Mouse (Mus musculus) heart, embryonic 10.5 days (tissue): ENCODE data around the gene Lhx6. TPM values are rescaled to one million over a fixed set of nuclear protein-coding genes. Genes with fewer than 3 reads are reported as not detected.
"Not testable (repeated sequence)": the region's sequence is repeated elsewhere in the genome, so short reads cannot be mapped to it uniquely, and the experiment has no call there.

Source experiments
- DNase-seq: peaks from one replicate; pipeline ENCODE4 v3.0.0-alpha.2; 2017; ENCODE audit warnings: low spot score
- H3K27ac ChIP-seq: fragments of 300-500 bp; sonication (generic); 2 replicates; pipeline ENCODE4 v1.5.1; 2016; ENCODE audit warnings: mild to moderate bottlenecking
- H3K27me3 ChIP-seq: fragments of 300-500 bp; sonication (generic); 2 replicates; pipeline ENCODE4 v1.6.1; 2016; ENCODE audit warnings: mild to moderate bottlenecking; ENCODE audit not compliant: poor library complexity, insufficient read depth, severe bottlenecking
- H3K36me3 ChIP-seq: fragments of 300-500 bp; sonication (generic); 2 replicates; pipeline ENCODE4 v1.6.1; 2016; ENCODE audit warnings: mild to moderate bottlenecking, moderate library complexity
- H3K4me1 ChIP-seq: fragments of 300-500 bp; sonication (generic); 2 replicates; pipeline ENCODE4 v1.6.1; 2016; ENCODE audit warnings: mild to moderate bottlenecking
- H3K4me3 ChIP-seq: fragments of 300-500 bp; sonication (generic); 2 replicates; pipeline ENCODE4 v1.5.1; 2016; ENCODE audit warnings: mild to moderate bottlenecking, moderate library complexity
- H3K9me3 ChIP-seq: fragments of 300-500 bp; sonication (generic); 2 replicates; pipeline ENCODE4 v1.6.1; 2016; ENCODE audit warnings: mild to moderate bottlenecking, moderate library complexity
- WGBS: fragments of 180-500 bp; shearing (Covaris S2); methylation state at CpG from one replicate; pipeline ENCODE4 v1.1.7; 2016; 5-methylcytosine and 5-hydroxymethylcytosine counted together
- polyA plus RNA-seq: library from polyadenylated mRNA; unstranded; fragments of >200 nt; fragmentation: Nextera tagmentation; extraction: Ambion mirVana; gene quantifications from 2 replicates; pipeline ENCODE4 v1.2.1, GENCODE M21; 2016

Gene Lhx6
- 0.43 and 1.5 TPM in 2 replicates for polyA plus RNA-seq

GRCm38 (mm10) chr2:36104956-36105741 lies at the start of gene Lhx6:
Lhx6 (minus strand) TSS chr2:36105408.
- Histone ChIP-seq H3K4me3 (peak within 1 kb of the TSS; percentile 63), H3K9me3 (no peaks in the 10 kb centered on the region), H3K4me1 (peaks cover 39% of the 10 kb centered on the region), H3K27ac (0 out of 2 replicates have a peak within 1 kb of the TSS, but pooled peaks have one; percentile 42), H3K27me3 (peaks cover 100% of the 10 kb centered on the region), H3K36me3 (no peaks in the 10 kb centered on the region)
- DNase-seq: no peak
- WGBS: 1% methylated on average over 58 of the region's 58 CpGs

- H3K27ac ChIP-seq, H3K27me3 ChIP-seq, H3K9me3 ChIP-seq, H3K4me3 ChIP-seq, H3K4me1 ChIP-seq: not testable (repeated sequence)
- peaks cover 35% of the 10 kb centered on the region for H3K36me3 ChIP-seq
- DNase-seq: peak; percentile 58
- WGBS: 91% methylated on average over 4 of the region's 4 CpGs
These were observed 47.2 kb upstream of the Lhx6 start for GRCm38 (mm10) chr2:36152401-36152800.

GRCm38 (mm10) chr2:36148876-36149365 lies 43.7 kb upstream of the Lhx6 start:
- peaks cover 22% of the 10 kb centered on the region for H3K36me3 ChIP-seq
- no peaks in the 10 kb centered on the region for H3K9me3 ChIP-seq
- no peak overlapping the region for H3K4me3 ChIP-seq
- no peak overlapping the region for H3K27ac ChIP-seq
- H3K27me3 ChIP-seq: no peaks in the 10 kb centered on the region
- 70% methylated on average over 7 of the region's 7 CpGs for WGBS
- H3K4me1 ChIP-seq: no peaks in the 10 kb centered on the region
- peak; percentile 46 for DNase-seq

- Histone ChIP-seq H3K27me3 (no peaks in the 10 kb centered on the region), H3K9me3 (no peaks in the 10 kb centered on the region), H3K27ac (peak overlapping the region; percentile 70; the same call in 1 of the 2 replicates), H3K36me3 (peaks cover 31% of the 10 kb centered on the region), H3K4me1 (peaks cover 18% of the 10 kb centered on the region), H3K4me3 (no peak overlapping the region)
- 48% methylated on average over 2 of the region's 2 CpGs for WGBS
- no peak for DNase-seq
These were observed 33.9 kb upstream of the Lhx6 start for GRCm38 (mm10) chr2:36139096-36139495.

GRCm38 (mm10) chr2:36136300-36136941 lies 31.2 kb upstream of the Lhx6 start, which contains the start of the genes Mrrf and Rbm18:
Mrrf (plus strand) TSS chr2:36136389.
Rbm18 (minus strand) TSS chr2:36136773.
- Histone ChIP-seq H3K9me3 (no peaks in the 10 kb centered on the region), H3K4me3 (peak within 1 kb of the TSS; percentile 73), H3K27ac (peak within 1 kb of the TSS; percentile 94), H3K27me3 (no peaks in the 10 kb centered on the region), H3K4me1 (peaks cover 18% of the 10 kb centered on the region), H3K36me3 (peaks cover 38% of the 10 kb centered on the region)
- peak; percentile 94 for DNase-seq
- under 1% methylated on average over 50 of the region's 50 CpGs for whole genome bisulfite sequencing

GRCm38 (mm10) chr2:36135887-36136286 lies 30.7 kb upstream of the Lhx6 start:
- Histone ChIP-seq H3K27me3 (no peaks in the 10 kb centered on the region), H3K4me1 (peaks cover 18% of the 10 kb centered on the region), H3K9me3 (no peaks in the 10 kb centered on the region), H3K27ac (peak overlapping the region; percentile 94), H3K4me3 (peak overlapping the region; percentile 73), H3K36me3 (peaks cover 39% of the 10 kb centered on the region)
- no peak for DNase-seq
- 1% methylated on average over 4 of the region's 4 CpGs for WGBS

- WGBS: 86% methylated on average over 3 of the region's 3 CpGs
- Histone ChIP-seq H3K27me3 (no peaks in the 10 kb centered on the region), H3K27ac (no peak overlapping the region), H3K9me3 (no peaks in the 10 kb centered on the region), H3K36me3 (peaks cover 81% of the 10 kb centered on the region), H3K4me3 (no peak overlapping the region), H3K4me1 (0 out of 2 replicates have a peak, but pooled peaks cover 2% of the 10 kb centered on the region)
- DNase-seq: no peak
These were observed 23.8 kb upstream of the Lhx6 start for GRCm38 (mm10) chr2:36129051-36129450.

- no peak overlapping the region for H3K4me3 ChIP-seq
- H3K27me3 ChIP-seq: no peaks in the 10 kb centered on the region
- WGBS: 61% methylated on average over 4 of the region's 4 CpGs
- H3K4me1 ChIP-seq: 0 out of 2 replicates have a peak, but pooled peaks cover 2% of the 10 kb centered on the region
- H3K9me3 ChIP-seq: no peaks in the 10 kb centered on the region
- H3K27ac ChIP-seq: no peak overlapping the region
- DNase-seq: no peak
- H3K36me3 ChIP-seq: peaks cover 78% of the 10 kb centered on the region
These were observed 22.8 kb upstream of the Lhx6 start for GRCm38 (mm10) chr2:36127973-36128372.

- WGBS: 94% methylated on average over 9 of the region's 9 CpGs
- Histone ChIP-seq H3K4me1 (0 out of 2 replicates have a peak, but pooled peaks cover 2% of the 10 kb centered on the region), H3K36me3 (peaks cover 78% of the 10 kb centered on the region), H3K27me3 (no peaks in the 10 kb centered on the region), H3K27ac (no peak overlapping the region), H3K9me3 (no peaks in the 10 kb centered on the region), H3K4me3 (no peak overlapping the region)
- DNase-seq: no peak
These were observed 21.7 kb upstream of the Lhx6 start for GRCm38 (mm10) chr2:36126795-36127429.

- H3K4me1 ChIP-seq: no peaks in the 10 kb centered on the region
- 69% methylated on average over 3 of the region's 3 CpGs for WGBS
- H3K36me3 ChIP-seq: peaks cover 24% of the 10 kb centered on the region
These were observed 7.4 kb upstream of the Lhx6 start for GRCm38 (mm10) chr2:36112632-36113031.

GRCm38 (mm10) chr2:36108615-36109014 lies 3.4 kb upstream of the Lhx6 start:
- H3K36me3 ChIP-seq: no peaks in the 10 kb centered on the region
- H3K4me1 ChIP-seq: peaks cover 19% of the 10 kb centered on the region
- no peaks in the 10 kb centered on the region for H3K9me3 ChIP-seq
- H3K4me3 ChIP-seq: no peak overlapping the region
- H3K27me3 ChIP-seq: peaks cover 82% of the 10 kb centered on the region
- DNase-seq: no peak
- WGBS: 3% methylated on average over 7 of the region's 7 CpGs
- H3K27ac ChIP-seq: no peak overlapping the region

More at GRCm38 (mm10) chr2:36112632-36113031, 7.4 kb upstream of the Lhx6 start:
- Histone ChIP-seq H3K27ac (no peak overlapping the region), H3K27me3 (peaks cover 42% of the 10 kb centered on the region), H3K9me3 (no peaks in the 10 kb centered on the region), H3K4me3 (no peak overlapping the region)
- DNase-seq: no peak

- under 1% methylated on average over 32 of the region's 32 CpGs for whole genome bisulfite sequencing
- H3K27me3 ChIP-seq: peaks cover 100% of the 10 kb centered on the region
- H3K9me3 ChIP-seq: no peaks in the 10 kb centered on the region
- peak overlapping the region; percentile 63 for H3K4me3 ChIP-seq
- H3K36me3 ChIP-seq: no peaks in the 10 kb centered on the region
- H3K27ac ChIP-seq: no peak overlapping the region
- no peak for DNase-seq
- peaks cover 39% of the 10 kb centered on the region for H3K4me1 ChIP-seq
These were observed 712 bp downstream of the Lhx6 start for GRCm38 (mm10) chr2:36104436-36104955.
